Mouse (Mus musculus): ENCODE measurements at regions not wholly inside any gene's neighbourhood (a gene's known extent, or its start where the extent isn't known, plus 50 kb on each side); places are given as distances from the start of the nearest gene placed in this dataset.

DNA sequence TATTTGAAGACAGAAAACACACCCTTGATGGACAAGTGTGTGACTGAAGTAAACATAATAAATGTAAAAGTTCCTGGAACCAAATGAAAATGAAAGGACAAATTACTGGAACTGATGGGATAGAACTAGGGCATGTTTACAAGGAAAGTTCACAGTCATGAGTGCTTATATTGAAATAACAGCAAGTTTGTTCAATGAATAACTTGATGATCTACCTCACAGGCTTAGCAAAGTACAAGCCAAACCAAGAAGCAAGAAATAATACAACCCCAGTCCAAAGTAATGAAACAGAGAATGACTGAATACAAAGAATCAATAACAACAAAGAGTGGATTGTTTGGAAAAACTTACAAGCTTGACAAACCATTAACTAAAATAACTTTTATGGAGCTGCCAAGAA lies 56.2 kb downstream of the Gm379 start:
- TF ChIP-seq EP300 (IDR thresholded peaks at IDR 0.05; ENCODE audit: low read depth): no peak
- TF ChIP-seq CTCF (IDR thresholded peaks at IDR 0.05; ENCODE audit: low read depth): no peak
